Mouse (Mus musculus) embryonic facial prominence, embryonic 12.5 days (tissue): ENCODE measurements at regions not wholly inside any gene's neighbourhood (a gene's known extent, or its start where the extent isn't known, plus 50 kb on each side); places are given as distances from the start of the nearest gene placed in this dataset.
"Not testable (repeated sequence)": the region's sequence is repeated elsewhere in the genome, so short reads cannot be mapped to it uniquely, and the experiment has no call there.

Experiments
- ATAC-seq: fragments of 200-750 bp; cut with Nextera tagmentation; 2 replicates; pipeline ENCODE4 v1.8.0; 2017; ENCODE audit not compliant: insufficient number of reproducible peaks, insufficient read depth, low FRiP score, low TSS enrichment
- H3K27ac ChIP-seq: fragments of 300-500 bp; sonication (generic); 2 replicates; pipeline ENCODE4 v1.5.1; 2016; ENCODE audit warnings: mild to moderate bottlenecking
- H3K27me3 ChIP-seq: fragments of 300-500 bp; sonication (generic); 2 replicates; pipeline ENCODE4 v1.6.1; 2016; ENCODE audit warnings: mild to moderate bottlenecking, moderate library complexity
- H3K36me3 ChIP-seq: fragments of 300-500 bp; sonication (generic); 2 replicates; pipeline ENCODE4 v1.6.1; 2016; ENCODE audit warnings: mild to moderate bottlenecking
- H3K4me1 ChIP-seq: fragments of 300-500 bp; sonication (generic); 2 replicates; pipeline ENCODE4 v1.6.1; 2016
- H3K4me2 ChIP-seq: fragments of 300-500 bp; sonication (generic); replicated peaks from 2 replicates; pipeline ENCODE4 v1.6.1; 2016; ENCODE audit warnings: mild to moderate bottlenecking, moderate library complexity
- H3K4me3 ChIP-seq: fragments of 300-500 bp; sonication (generic); 2 replicates; pipeline ENCODE4 v1.5.1; 2016; ENCODE audit warnings: mild to moderate bottlenecking
- H3K9ac ChIP-seq: fragments of 300-500 bp; sonication (generic); 2 replicates; pipeline ENCODE4 v1.6.1; 2016; ENCODE audit warnings: mild to moderate bottlenecking, moderate library complexity
- H3K9me3 ChIP-seq: fragments of 300-500 bp; sonication (generic); 2 replicates; pipeline ENCODE4 v1.6.1; 2016; ENCODE audit warnings: mild to moderate bottlenecking, moderate library complexity
- WGBS: fragments of 180-500 bp; shearing (Covaris S2); methylation state at CpG from one replicate; pipeline ENCODE4 v1.1.7; 2016; 5-methylcytosine and 5-hydroxymethylcytosine counted together

- H3K4me2 ChIP-seq, H3K4me3 ChIP-seq, H3K27me3 ChIP-seq, H3K4me1 ChIP-seq, ATAC-seq, H3K9ac ChIP-seq, H3K9me3 ChIP-seq, H3K27ac ChIP-seq, H3K36me3 ChIP-seq: not testable (repeated sequence)
- 71% methylated on average over 3 of the region's 3 CpGs for WGBS
Measured at GRCm38 (mm10) chrX:19341231-19342007, 139.7 kb downstream of the Tex13c3 start.

- Histone ChIP-seq H3K27me3 (no peaks in the 10 kb centered on the region), H3K9me3 (no peaks in the 10 kb centered on the region), H3K9ac (no peak overlapping the region), H3K4me1 (no peaks in the 10 kb centered on the region), H3K27ac (no peak overlapping the region), H3K36me3 (no peaks in the 10 kb centered on the region), H3K4me2 (no peak overlapping the region), H3K4me3 (no peak overlapping the region)
- WGBS, result 68% methylated on average over 2 of the region's 2 CpGs
- no peak for ATAC-seq
Measured at GRCm38 (mm10) chrX:19313286-19313685, 167.8 kb downstream of the Tex13c3 start.

- Histone ChIP-seq H3K4me2 (no peak overlapping the region), H3K9me3 (no peaks in the 10 kb centered on the region), H3K4me1 (no peaks in the 10 kb centered on the region), H3K36me3 (no peaks in the 10 kb centered on the region), H3K4me3 (no peak overlapping the region), H3K27ac (no peak overlapping the region), H3K27me3 (no peaks in the 10 kb centered on the region), H3K9ac (no peak overlapping the region)
- no peak for ATAC-seq
- 77% methylated on average over 1 of the region's 1 CpGs for WGBS
Measured at GRCm38 (mm10) chrX:19311809-19312559, 169.1 kb downstream of the Tex13c3 start.

GRCm38 (mm10) chrX:19311377-19311776 lies 169.7 kb downstream of the Tex13c3 start:
- no peak overlapping the region for H3K4me3 ChIP-seq
- no peaks in the 10 kb centered on the region for H3K36me3 ChIP-seq
- no peak overlapping the region for H3K9ac ChIP-seq
- no peak for ATAC-seq
- no peak overlapping the region for H3K27ac ChIP-seq
- 42% methylated on average over 1 of the region's 1 CpGs for WGBS
- no peaks in the 10 kb centered on the region for H3K27me3 ChIP-seq
- no peak overlapping the region for H3K4me2 ChIP-seq
- H3K9me3 ChIP-seq, result no peaks in the 10 kb centered on the region
- H3K4me1 ChIP-seq, result no peaks in the 10 kb centered on the region

GRCm38 (mm10) chrX:19288171-19288570 lies 192.9 kb downstream of the Tex13c3 start:
- H3K36me3 ChIP-seq, result no peaks in the 10 kb centered on the region
- no peak for ATAC-seq
- 79% methylated on average over 2 of the region's 2 CpGs for WGBS
- H3K9ac ChIP-seq, result no peak overlapping the region
- H3K27ac ChIP-seq, result no peak overlapping the region
- no peak overlapping the region for H3K4me3 ChIP-seq
- H3K9me3 ChIP-seq, result no peaks in the 10 kb centered on the region
- H3K27me3 ChIP-seq, result no peaks in the 10 kb centered on the region
- H3K4me1 ChIP-seq, result no peaks in the 10 kb centered on the region
- H3K4me2 ChIP-seq, result no peak overlapping the region

- Histone ChIP-seq H3K27ac (no peak overlapping the region), H3K27me3 (no peaks in the 10 kb centered on the region), H3K9me3 (no peaks in the 10 kb centered on the region), H3K9ac (no peak overlapping the region), H3K4me3 (no peak overlapping the region), H3K4me1 (no peaks in the 10 kb centered on the region), H3K36me3 (no peaks in the 10 kb centered on the region), H3K4me2 (no peak overlapping the region)
- no peak for ATAC-seq
- 82% methylated on average over 5 of the region's 5 CpGs for WGBS
Measured at GRCm38 (mm10) chrX:19286431-19286830, 194.7 kb downstream of the Tex13c3 start.

GRCm38 (mm10) chrX:19285773-19286172 lies 195.3 kb downstream of the Tex13c3 start:
- Histone ChIP-seq H3K4me1 (no peaks in the 10 kb centered on the region), H3K4me2 (no peak overlapping the region), H3K9ac (no peak overlapping the region), H3K36me3 (no peaks in the 10 kb centered on the region), H3K4me3 (no peak overlapping the region), H3K27ac (no peak overlapping the region), H3K27me3 (no peaks in the 10 kb centered on the region), H3K9me3 (no peaks in the 10 kb centered on the region)
- WGBS, result 72% methylated on average over 4 of the region's 4 CpGs
- no peak for ATAC-seq

GRCm38 (mm10) chrX:19283078-19283477 lies 198.0 kb downstream of the Tex13c3 start:
- no peak for ATAC-seq
- Histone ChIP-seq H3K27me3 (no peaks in the 10 kb centered on the region), H3K9ac (no peak overlapping the region), H3K36me3 (no peaks in the 10 kb centered on the region), H3K27ac (no peak overlapping the region), H3K4me3 (no peak overlapping the region), H3K9me3 (no peaks in the 10 kb centered on the region), H3K4me2 (no peak overlapping the region), H3K4me1 (no peaks in the 10 kb centered on the region)
- 52% methylated on average over 3 of the region's 3 CpGs for WGBS

- no peaks in the 10 kb centered on the region for H3K9me3 ChIP-seq
- no peak overlapping the region for H3K4me3 ChIP-seq
- H3K27me3 ChIP-seq, result no peaks in the 10 kb centered on the region
- no peak overlapping the region for H3K9ac ChIP-seq
- no peaks in the 10 kb centered on the region for H3K36me3 ChIP-seq
- no peaks in the 10 kb centered on the region for H3K4me1 ChIP-seq
- no peak for ATAC-seq
- no peak overlapping the region for H3K27ac ChIP-seq
- H3K4me2 ChIP-seq, result no peak overlapping the region
Measured at GRCm38 (mm10) chrX:19264237-19264636, 216.9 kb downstream of the Tex13c3 start.

GRCm38 (mm10) chrX:19246777-19247619 lies 234.1 kb downstream of the Tex13c3 start:
- Histone ChIP-seq H3K4me1 (no peaks in the 10 kb centered on the region), H3K27me3 (no peaks in the 10 kb centered on the region), H3K4me3 (no peak overlapping the region), H3K9me3 (no peaks in the 10 kb centered on the region), H3K4me2 (no peak overlapping the region), H3K9ac (no peak overlapping the region), H3K36me3 (no peaks in the 10 kb centered on the region), H3K27ac (no peak overlapping the region)
- ATAC-seq, result no peak
- 88% methylated on average over 2 of the region's 2 CpGs for WGBS

- Histone ChIP-seq H3K9me3 (no peaks in the 10 kb centered on the region), H3K4me1 (no peaks in the 10 kb centered on the region), H3K27me3 (no peaks in the 10 kb centered on the region), H3K9ac (peak overlapping the region; percentile 36), H3K36me3 (no peaks in the 10 kb centered on the region), H3K4me2 (peak overlapping the region; percentile 71), H3K27ac (no peak overlapping the region), H3K4me3 (peak overlapping the region; percentile 44)
- WGBS, result 7% methylated on average over 25 of the region's 26 CpGs
- peak; percentile 90 for ATAC-seq
Measured at GRCm38 (mm10) chrX:19237738-19238261, 243.3 kb downstream of the Tex13c3 start.
